Mouse (Mus musculus) myocyte (in vitro differentiated cells): ENCODE measurements around the gene S100a10. TPM values are rescaled to one million over a fixed set of nuclear protein-coding genes. Genes with fewer than 3 reads are reported as not detected.

ENCODE experiments used
- polyA plus RNA-seq: library from polyadenylated mRNA; unstranded; fragments of >200 nt; fragmentation: generic; extraction: Trizol; gene quantifications from one replicate; pipeline ENCODE4 v1.2.1, GENCODE M21; 2012; ENCODE audit warnings: missing spikeins

The S100a10 gene
- polyA plus RNA-seq, 1 experiment, result 788 TPM

Other genes with a start within 250 kb of the S100a10 start
- not detected for gene Hrnr, start 235.3 kb upstream of the S100a10 start, polyA plus RNA-seq
- gene Rptn, start 161.4 kb upstream of the S100a10 start, polyA plus RNA-seq, result not detected
- gene Tchh, start 112.8 kb upstream of the S100a10 start, polyA plus RNA-seq, result 0.05 TPM
- gene Tchhl1, start 86.3 kb upstream of the S100a10 start, polyA plus RNA-seq, result not detected
- 1,972 TPM for gene S100a11, start 34.6 kb upstream of the S100a10 start, polyA plus RNA-seq
- gene Tdpoz2, start 97.6 kb downstream of the S100a10 start, polyA plus RNA-seq, result not detected
- gene Tdpoz1, start 121.2 kb downstream of the S100a10 start, polyA plus RNA-seq, result not detected
- gene Gm37596, start 138.0 kb downstream of the S100a10 start, polyA plus RNA-seq, result not detected
- not detected for gene Gm5773, start 217.9 kb downstream of the S100a10 start, polyA plus RNA-seq
- not detected for gene Tdpoz4, start 241.3 kb downstream of the S100a10 start, polyA plus RNA-seq